Mouse (Mus musculus): Measurements from ENCODE around the gene Ankrd27. TPM values are rescaled to one million over a fixed set of nuclear protein-coding genes. Genes with fewer than 3 reads are reported as not detected.
"Not testable (repeated sequence)": the region's sequence is repeated elsewhere in the genome, so short reads cannot be mapped to it uniquely, and the experiment has no call there.

Gene Ankrd27
- 10 to 100 TPM; 26.0 to 39.4 (median 30.5) TPM for total RNA-seq (2022)

GRCm38 (mm10) chr7:35586055-35586905 is at the start of gene Ankrd27:
TSS of gene Ankrd27 (plus strand) at chr7:35586244.
- DNase-seq = peak; percentile 94

GRCm38 (mm10) chr7:35537562-35537961 is 48.5 kb upstream of the Ankrd27 start, which contains the start of gene Tdrd12:
TSS of gene Tdrd12 (minus strand) at chr7:35537745.
- DNase-seq = no peak

GRCm38 (mm10) chr7:35545881-35546280 is 40.2 kb upstream of the Ankrd27 start:
- DNase-seq = peak; percentile 35

GRCm38 (mm10) chr7:35553751-35554604 is 32.1 kb upstream of the Ankrd27 start:
- no peak for DNase-seq

DNA sequence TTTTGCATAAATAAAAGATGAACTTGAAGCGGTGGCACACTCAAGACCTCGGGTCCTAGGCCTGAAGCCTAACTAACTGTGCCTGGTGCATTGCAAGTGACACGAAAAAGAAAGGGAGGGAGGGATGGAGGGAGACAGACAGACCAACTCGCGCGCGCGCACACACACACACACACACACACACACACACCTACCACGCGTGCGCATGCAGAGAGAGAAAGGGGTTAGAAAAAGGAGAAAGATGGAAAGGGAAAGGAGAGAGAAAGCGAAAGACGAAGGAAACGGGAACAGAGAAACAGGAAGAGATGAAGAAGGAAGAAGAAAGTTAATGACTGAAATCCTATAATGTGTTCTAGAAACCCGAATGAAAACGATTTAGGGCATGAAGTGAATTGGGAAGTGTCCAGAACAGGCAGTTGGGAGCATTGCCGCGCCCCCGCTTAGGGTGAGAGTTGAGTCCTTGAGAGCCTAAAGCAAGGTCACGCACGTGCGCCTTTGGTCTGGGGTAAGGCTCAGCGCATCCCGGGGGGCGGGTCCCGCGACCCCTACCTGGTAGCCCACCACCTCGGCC is 31.4 kb upstream of the Ankrd27 start:
- DNase-seq = peak; percentile 8

DNA sequence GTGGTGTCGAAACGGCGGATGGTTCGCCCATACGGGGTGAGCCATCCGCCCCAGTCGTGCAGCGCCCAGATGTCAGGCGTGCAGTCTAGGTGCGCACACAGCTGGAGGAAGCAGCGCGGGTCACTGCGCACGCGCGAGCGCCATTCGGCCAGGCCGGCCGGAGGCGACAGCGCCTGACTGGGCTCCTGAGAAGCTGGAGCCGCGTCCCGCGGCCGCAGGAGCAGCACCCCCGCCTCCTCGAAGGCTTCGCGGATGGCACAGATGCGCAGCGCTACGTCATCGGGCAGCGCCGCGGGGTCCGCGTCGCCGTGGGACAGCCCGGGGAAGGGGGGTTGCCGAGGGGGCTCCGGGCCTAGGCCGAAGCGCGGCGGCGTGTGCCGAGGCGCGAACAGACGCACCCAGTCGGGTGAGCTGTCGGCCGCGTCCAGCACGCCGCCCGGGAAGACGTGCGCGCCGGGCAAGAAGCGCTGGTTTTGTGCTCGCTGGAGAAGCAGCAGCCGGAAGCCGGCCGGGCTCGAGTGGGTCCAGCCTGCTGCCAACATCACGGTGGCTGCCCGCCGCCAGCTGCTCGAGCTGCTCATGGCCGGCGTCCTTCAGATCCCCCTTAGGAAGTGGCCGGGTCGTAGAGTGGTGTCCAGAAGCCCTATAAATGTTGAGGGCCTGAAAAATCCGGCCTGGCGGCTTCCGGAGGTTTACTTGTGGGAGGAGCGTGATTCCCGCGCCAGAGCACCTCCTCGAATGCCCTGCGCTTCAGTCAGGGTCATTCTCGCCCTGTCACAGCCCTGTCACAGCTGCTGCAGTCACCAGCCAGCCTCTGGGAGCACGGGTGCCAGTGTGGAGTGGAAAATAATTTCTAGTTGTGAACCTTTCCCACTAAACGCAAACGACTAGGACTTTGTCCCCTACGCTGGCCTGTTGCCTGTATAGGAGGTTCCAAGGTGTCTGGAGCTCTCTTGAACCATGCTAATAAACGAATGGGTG is 30.5 kb upstream of the Ankrd27 start:
- DNase-seq = peak; percentile 85

- DNase-seq = no peak
These were observed 29.8 kb upstream of the Ankrd27 start, which contains the start of gene Nudt19 for GRCm38 (mm10) chr7:35556205-35556603. TSS of gene Nudt19 (minus strand) at chr7:35556304.

- no peak for DNase-seq
These were observed 29.1 kb upstream of the Ankrd27 start for GRCm38 (mm10) chr7:35556905-35557304.

- no peak for DNase-seq
These were observed 28.5 kb upstream of the Ankrd27 start for GRCm38 (mm10) chr7:35557577-35557976.

DNA sequence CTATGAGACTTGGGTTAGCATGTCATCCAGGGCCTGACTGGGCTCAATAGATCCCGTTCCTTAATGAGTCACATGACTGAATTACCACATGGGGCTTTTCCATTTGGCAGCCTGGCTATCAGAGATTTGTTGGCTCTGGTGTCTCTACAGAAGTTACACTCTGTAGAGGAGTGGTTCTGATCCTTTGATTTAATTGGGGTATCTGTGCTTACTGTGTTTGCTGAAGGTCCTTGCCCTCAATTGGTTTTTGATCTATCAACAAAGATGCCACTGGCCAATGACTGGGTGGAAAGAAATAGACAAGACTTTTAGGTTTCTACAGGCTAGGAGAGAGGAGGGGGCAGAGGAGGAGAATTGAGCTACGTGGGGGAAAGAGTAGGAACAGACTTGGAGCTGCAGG is 27.4 kb upstream of the Ankrd27 start:
- no peak for DNase-seq

- DNase-seq = no peak
These were observed 26.2 kb upstream of the Ankrd27 start for GRCm38 (mm10) chr7:35559838-35560237.

GRCm38 (mm10) chr7:35563071-35563470 is 23.0 kb upstream of the Ankrd27 start:
- no peak for DNase-seq

- DNase-seq = no peak
These were observed 21.8 kb upstream of the Ankrd27 start for GRCm38 (mm10) chr7:35564067-35564865.

- not testable (repeated sequence) for DNase-seq
These were observed 21.2 kb upstream of the Ankrd27 start for GRCm38 (mm10) chr7:35564872-35565271.

GRCm38 (mm10) chr7:35565965-35566364 is 20.1 kb upstream of the Ankrd27 start:
- DNase-seq = not testable (repeated sequence)

- DNase-seq = not testable (repeated sequence)
These were observed 16.3 kb upstream of the Ankrd27 start for GRCm38 (mm10) chr7:35569724-35570123.

GRCm38 (mm10) chr7:35570883-35571282 is 15.2 kb upstream of the Ankrd27 start:
- DNase-seq = not testable (repeated sequence)

DNA sequence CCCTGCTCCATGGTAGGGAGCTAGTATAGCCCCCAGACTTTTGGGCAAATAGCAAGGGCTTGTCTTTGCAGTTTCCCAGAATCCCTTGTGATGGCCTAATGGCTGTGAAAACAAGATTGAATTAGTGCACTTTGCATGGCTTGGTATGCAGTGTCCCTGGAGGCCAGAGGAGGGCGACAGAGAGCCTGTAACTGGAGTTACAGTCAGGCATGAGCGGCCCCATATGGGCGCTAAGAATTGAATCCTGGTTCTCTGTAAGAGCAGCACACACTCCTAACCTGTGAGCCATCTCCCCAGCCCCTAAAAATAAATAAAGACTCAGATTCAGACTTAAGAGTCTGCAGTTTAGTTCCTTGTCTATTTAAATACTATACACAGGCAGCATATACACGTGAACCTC is 6.2 kb upstream of the Ankrd27 start:
- DNase-seq = no peak

DNA sequence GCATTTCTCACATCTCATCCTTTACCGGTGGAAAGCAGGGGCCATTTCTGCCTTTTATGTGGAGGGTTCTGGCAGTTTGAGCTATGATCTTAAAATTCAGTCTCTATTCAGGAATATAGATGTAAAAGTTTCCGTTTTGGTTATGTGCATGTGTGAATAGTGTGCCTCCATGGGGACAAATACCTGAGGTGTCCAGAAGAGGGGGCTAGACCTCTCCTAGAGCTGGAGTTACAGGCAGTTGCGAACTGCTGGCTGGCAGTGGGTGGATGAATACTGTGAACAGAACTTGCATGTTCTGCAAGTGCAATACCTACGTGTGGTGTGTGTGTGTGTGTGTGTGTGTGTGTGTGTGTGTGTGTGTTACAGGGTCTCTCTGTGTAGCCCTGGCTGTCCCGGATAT is 3.3 kb upstream of the Ankrd27 start:
- DNase-seq = no peak

- DNase-seq = no peak
These were observed 2.5 kb upstream of the Ankrd27 start for GRCm38 (mm10) chr7:35583476-35584025.
